Mouse (Mus musculus): ENCODE data around the gene Dlg5.

DNA sequence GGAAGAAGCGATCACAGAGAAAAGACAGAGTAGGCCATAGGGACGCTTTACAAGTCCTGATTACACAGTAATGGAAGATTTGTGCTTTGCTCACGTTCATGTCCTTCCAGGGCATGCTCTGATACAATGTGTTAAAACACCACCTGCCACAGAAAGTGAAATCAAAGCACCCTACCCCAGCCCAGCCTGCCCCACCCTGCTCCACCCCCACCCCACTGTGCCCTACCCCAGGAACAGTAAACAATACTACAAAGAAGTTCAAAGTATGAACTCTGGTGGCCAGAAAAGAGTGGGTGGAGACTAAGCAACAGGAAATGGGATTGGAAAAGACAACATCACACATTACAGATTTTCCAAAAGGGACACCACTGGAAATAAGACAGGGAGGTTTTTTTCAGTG lies 104.0 kb downstream of the Dlg5 start:
- TF ChIP-seq POLR2A (IDR thresholded peaks at IDR 0.05; ENCODE audit: borderline replicate concordance, insufficient read depth, low read length): no peak
- TF ChIP-seq CTCF (IDR thresholded peaks at IDR 0.05; ENCODE audit: borderline replicate concordance, insufficient read depth, low read depth, low read length): no peak

Data from cerebellum, adult 2 months (tissue).